Mouse (Mus musculus): ENCODE measurements at regions not wholly inside any gene's neighbourhood (a gene's known extent, or its start where the extent isn't known, plus 50 kb on each side); places are given as distances from the start of the nearest gene placed in this dataset.
"Not testable (repeated sequence)": the region's sequence is repeated elsewhere in the genome, so short reads cannot be mapped to it uniquely, and the experiment has no call there.

- DNase-seq: no peak
Observed at GRCm38 (mm10) chr6:4149663-4150062, 62.9 kb upstream of the Bet1 start.

GRCm38 (mm10) chr6:4158293-4158692 lies 71.5 kb upstream of the Bet1 start:
- no peak for DNase-seq

GRCm38 (mm10) chr6:4163733-4164132 lies 77.0 kb upstream of the Bet1 start:
- DNase-seq: no peak

GRCm38 (mm10) chr6:4167112-4167511 lies 80.3 kb upstream of the Bet1 start:
- DNase-seq: no peak

GRCm38 (mm10) chr6:4167757-4168156 lies 81.0 kb upstream of the Bet1 start:
- no peak for DNase-seq

- no peak for DNase-seq
Observed at GRCm38 (mm10) chr6:4171561-4171960, 84.8 kb upstream of the Bet1 start.

GRCm38 (mm10) chr6:4187683-4188082 lies 100.9 kb upstream of the Bet1 start:
- no peak for DNase-seq

- DNase-seq: not testable (repeated sequence)
Observed at GRCm38 (mm10) chr6:4190976-4191375, 104.2 kb upstream of the Bet1 start.

GRCm38 (mm10) chr6:4193286-4193685 lies 106.5 kb upstream of the Bet1 start:
- DNase-seq: no peak

- no peak for DNase-seq
Observed at GRCm38 (mm10) chr6:4201176-4201575, 114.4 kb upstream of the Bet1 start.

GRCm38 (mm10) chr6:4205681-4206080 lies 118.9 kb upstream of the Bet1 start:
- no peak for DNase-seq

- no peak for DNase-seq
Observed at GRCm38 (mm10) chr6:4245265-4246112, 158.7 kb upstream of the Bet1 start.

GRCm38 (mm10) chr6:4246113-4246419 lies 159.3 kb upstream of the Bet1 start:
- no peak for DNase-seq

- DNase-seq: no peak
Observed at GRCm38 (mm10) chr6:4276607-4277006, 189.8 kb upstream of the Bet1 start.

GRCm38 (mm10) chr6:4277245-4277890 lies 190.6 kb upstream of the Bet1 start:
- no peak for DNase-seq

- no peak for DNase-seq
Observed at GRCm38 (mm10) chr6:4291380-4291779, 204.6 kb upstream of the Bet1 start.

- DNase-seq: not testable (repeated sequence)
Observed at GRCm38 (mm10) chr6:4303410-4303809, 201.2 kb upstream of the Col1a2 start.

- DNase-seq: no peak
Observed at GRCm38 (mm10) chr6:4349953-4350352, 154.7 kb upstream of the Col1a2 start.

GRCm38 (mm10) chr6:4362220-4362619 lies 142.4 kb upstream of the Col1a2 start:
- no peak for DNase-seq

GRCm38 (mm10) chr6:4375465-4376037 lies 129.1 kb upstream of the Col1a2 start:
- no peak for DNase-seq

- no peak for DNase-seq
Observed at GRCm38 (mm10) chr6:4396808-4397207, 107.8 kb upstream of the Col1a2 start.

- DNase-seq: peak; percentile 31
Observed at GRCm38 (mm10) chr6:4397695-4398598, 106.7 kb upstream of the Col1a2 start.

- no peak for DNase-seq
Observed at GRCm38 (mm10) chr6:4398599-4398980, 106.0 kb upstream of the Col1a2 start.
